15 mouse cellular contexts compared by ENCODE assay signal in the genomic region with DNA sequence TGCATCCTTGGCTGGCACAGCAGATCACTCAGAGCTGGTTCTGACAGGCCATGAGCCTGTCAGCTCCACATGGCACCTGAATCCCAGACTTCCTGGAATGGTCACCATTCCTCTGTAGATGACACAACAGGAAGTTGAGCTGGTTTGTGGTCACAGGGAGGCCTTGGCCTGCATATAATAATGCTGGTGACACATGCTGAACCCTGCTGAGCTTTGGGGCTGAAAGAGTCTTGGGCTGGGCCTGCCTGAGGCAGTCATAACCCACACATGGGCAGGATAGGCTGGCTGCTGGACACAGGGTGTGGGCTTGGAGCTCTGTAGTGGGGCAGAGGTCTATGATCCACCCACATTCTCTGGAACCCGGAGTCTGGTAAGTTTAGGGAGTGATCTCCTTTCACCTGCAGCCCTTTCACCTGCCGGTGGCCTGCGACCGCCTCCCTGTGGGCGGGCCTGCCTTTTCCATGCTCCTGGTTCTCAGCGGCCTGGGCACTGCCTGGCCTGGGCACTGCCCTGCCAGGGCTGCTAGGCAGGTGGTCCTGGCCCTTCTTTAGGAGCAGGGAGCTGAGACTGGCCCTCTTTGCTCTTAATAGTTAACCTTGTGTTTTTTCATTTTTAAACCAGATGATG. TPM values are rescaled to one million over a fixed set of nuclear protein-coding genes. Genes with fewer than 3 reads are reported as not detected.
DNase-seq lines count a peak whose midpoint lies in the region; ATAC-seq and TF ChIP-seq lines count a peak whose summit lies in the region.
"Had no signal": no experiment of that assay in that cellular context is flagged by ENCODE, and none has a peak within 500 bp of the region (broad histone marks: within the 10 kb centered on the region; RNA-seq: fewer than 3 reads in every experiment).

No protein-coding gene starts in this region.

- peaks cover 19% of the 10 kb centered on the region for H3K36me3 ChIP-seq in intestine, embryonic 16.5 days (ENCODE audit: control insufficient read depth, insufficient read depth, low read length)
- peaks cover 52% of the 10 kb centered on the region for H3K36me3 ChIP-seq in stomach, embryonic 15.5 days

- H3K27me3 ChIP-seq in intestine, embryonic 16.5 days (replicated peaks; ENCODE audit: control insufficient read depth, insufficient read depth, low read length) = no peaks in the 10 kb centered on the region
- H3K27me3 ChIP-seq in stomach, embryonic 15.5 days (replicated peaks) = no peaks in the 10 kb centered on the region
- H3K27me3 ChIP-seq in cerebellum, adult 2 months (ENCODE audit: control insufficient read depth, insufficient read depth, low read length) = no peaks in the 10 kb centered on the region
- H3K27me3 ChIP-seq: embryonic facial prominence, embryonic 13.5 days; heart, embryonic 15.5 days had no signal

- no peak for TF ChIP-seq CTCF in cerebellum, adult 2 months (IDR thresholded peaks at IDR 0.05; ENCODE audit: borderline replicate concordance, insufficient read depth, low read depth, low read length)

- WGBS in intestine, embryonic 16.5 days = 90% methylated on average over 6 of the region's 6 CpGs
- 79% methylated on average over 6 of the region's 6 CpGs for WGBS in stomach, embryonic 15.5 days
- WGBS in cerebellum, adult 2 months = 90% methylated on average over 6 of the region's 6 CpGs

- peak; percentile 38; the same call in 1 of the 2 replicates for ATAC-seq in intestine, embryonic 16.5 days
- ATAC-seq in stomach, embryonic 15.5 days (ENCODE audit: insufficient read depth, low FRiP score, low read depth) = peak; percentile 28; the same call in 1 of the 2 replicates
- ATAC-seq: hindbrain, postnatal 0 days had no signal

- intact Hi-C loops in heart, postnatal 25 days (cut with DNase I) = no loop called here

- no peak overlapping the region for H3K9ac ChIP-seq in intestine, embryonic 16.5 days (ENCODE audit: low read depth, low read length)
- no peak overlapping the region for H3K9ac ChIP-seq in stomach, embryonic 15.5 days
- H3K9ac ChIP-seq: embryonic facial prominence, embryonic 13.5 days; heart, embryonic 15.5 days had no signal

- no peak for TF ChIP-seq POLR2A in cerebellum, adult 2 months (IDR thresholded peaks at IDR 0.05; ENCODE audit: borderline replicate concordance, insufficient read depth, low read length)

- H3K4me2 ChIP-seq in intestine, embryonic 16.5 days (ENCODE audit: low read depth, low read length) = no peak overlapping the region
- H3K4me2 ChIP-seq in stomach, embryonic 15.5 days = no peak overlapping the region
- H3K4me2 ChIP-seq: embryonic facial prominence, embryonic 13.5 days; heart, embryonic 15.5 days had no signal

- H3K4me3 ChIP-seq in intestine, embryonic 16.5 days (ENCODE audit: low read length) = no peak overlapping the region
- no peak overlapping the region for H3K4me3 ChIP-seq in stomach, embryonic 15.5 days (replicated peaks)
- no peak overlapping the region for H3K4me3 ChIP-seq in cerebellum, adult 2 months (replicated peaks; ENCODE audit: insufficient read depth, low read depth, low read length)
- H3K4me3 ChIP-seq: embryonic facial prominence, embryonic 13.5 days; heart, embryonic 15.5 days; layer of hippocampus, adult 2 months; limb, embryonic 10.5 days had no signal

- no peaks in the 10 kb centered on the region for H3K9me3 ChIP-seq in intestine, embryonic 16.5 days (ENCODE audit: control insufficient read depth, low read length)
- H3K9me3 ChIP-seq in stomach, embryonic 15.5 days = no peaks in the 10 kb centered on the region
- H3K9me3 ChIP-seq: embryonic facial prominence, embryonic 13.5 days; heart, embryonic 15.5 days; limb, embryonic 10.5 days had no signal

- H3K4me1 ChIP-seq in intestine, embryonic 16.5 days (ENCODE audit: control insufficient read depth, insufficient read depth, low read length) = no peaks in the 10 kb centered on the region
- no peaks in the 10 kb centered on the region for H3K4me1 ChIP-seq in stomach, embryonic 15.5 days
- no peaks in the 10 kb centered on the region for H3K4me1 ChIP-seq in cerebellum, adult 2 months (ENCODE audit: control insufficient read depth, insufficient read depth, low read length)
- H3K4me1 ChIP-seq: embryonic facial prominence, embryonic 13.5 days; heart, embryonic 15.5 days; limb, embryonic 10.5 days had no signal

- DNase-seq in heart, adult 11 months = peak; percentile 90
- DNase-seq in heart, postnatal 25 days (ENCODE audit: low spot score) = no peak
- DNase-seq in adrenal gland, adult 2 months = peak; percentile 89
- DNase-seq in spleen, adult 18-20 months = no peak
- DNase-seq in kidney, adult 11 months = no peak
- DNase-seq in cerebellum, adult 2 months = no peak
- DNase-seq: B cell, adult 2 months; cerebellum, postnatal 10 days had no signal

- H3K27ac ChIP-seq in intestine, embryonic 16.5 days (ENCODE audit: low read length) = no peak overlapping the region
- H3K27ac ChIP-seq in stomach, embryonic 15.5 days = no peak overlapping the region
- H3K27ac ChIP-seq in cerebellum, adult 2 months (ENCODE audit: insufficient read depth, low read length) = no peak overlapping the region
- H3K27ac ChIP-seq: embryonic facial prominence, embryonic 13.5 days; heart, embryonic 15.5 days; hindbrain, postnatal 0 days; layer of hippocampus, adult 2 months; limb, embryonic 10.5 days had no signal

RNA-seq across cellular contexts. Expression of gene Slc35e2, which starts 18.8 kb away (rescaled TPM):
- 1 to 10 TPM; 7.8 to 7.9 TPM for total RNA-seq in heart, postnatal 25 days (2021)
- 10 to 100 TPM; 33.6 to 35.9 TPM for total RNA-seq in adrenal gland, adult 2 months (2021)
- polyA plus RNA-seq in adrenal gland, adult 2 months (2012; rRNA removed) = 17.5 and 29.6 TPM in 2 replicates
- 6.2 and 7.1 TPM in 2 replicates for polyA plus RNA-seq in intestine, embryonic 16.5 days (2015; fragmentation: Nextera tagmentation; extraction: Ambion mirVana)
- 6.9 and 7.9 TPM in 2 replicates for polyA plus RNA-seq in stomach, embryonic 15.5 days (2015; fragmentation: Nextera tagmentation; extraction: Ambion mirVana)
- 20.3 and 20.5 TPM in 2 replicates for polyA plus RNA-seq in cerebellum, adult 2 months (2012; rRNA removed)

RNA-seq across cellular contexts. Expression of gene Nadk, which starts 20.2 kb away (rescaled TPM):
- 10 to 100 TPM; 36.6 to 37.3 TPM for total RNA-seq in heart, postnatal 25 days (2021)
- total RNA-seq in adrenal gland, adult 2 months (2021) = 100 to 1,000 TPM; 184 to 322 TPM
- polyA plus RNA-seq in adrenal gland, adult 2 months (2012; rRNA removed) = 297 and 390 TPM in 2 replicates
- 97.3 and 98.2 TPM in 2 replicates for polyA plus RNA-seq in intestine, embryonic 16.5 days (2015; fragmentation: Nextera tagmentation; extraction: Ambion mirVana)
- 79.7 and 83.2 TPM in 2 replicates for polyA plus RNA-seq in stomach, embryonic 15.5 days (2015; fragmentation: Nextera tagmentation; extraction: Ambion mirVana)
- 59.0 and 60.2 TPM in 2 replicates for polyA plus RNA-seq in cerebellum, adult 2 months (2012; rRNA removed)

RNA-seq across cellular contexts. Expression of gene Cdk11b, which starts 42.3 kb away (rescaled TPM):
- 10 to 100 TPM; 29.2 to 30.3 TPM for total RNA-seq in heart, postnatal 25 days (2021)
- total RNA-seq in adrenal gland, adult 2 months (2021) = 10 to 100 TPM; 41.6 to 46.7 TPM
- polyA plus RNA-seq in adrenal gland, adult 2 months (2012; rRNA removed) = 11.9 and 18.9 TPM in 2 replicates
- polyA plus RNA-seq in intestine, embryonic 16.5 days (2015; fragmentation: Nextera tagmentation; extraction: Ambion mirVana) = 48.4 and 49.8 TPM in 2 replicates
- 56.7 and 59.8 TPM in 2 replicates for polyA plus RNA-seq in stomach, embryonic 15.5 days (2015; fragmentation: Nextera tagmentation; extraction: Ambion mirVana)
- polyA plus RNA-seq in cerebellum, adult 2 months (2012; rRNA removed) = 57.8 and 63.7 TPM in 2 replicates

Comparison
In these comparisons a context has a peak if more than half of its experiments do, and no peak if none do; other contexts are left out.
1. DNase-seq: peak in heart, adult 11 months (single experiment) and adrenal gland, adult 2 months (single experiment); none in heart, postnatal 25 days (single experiment), spleen, adult 18-20 months (0 of 2), kidney, adult 11 months (single experiment) and cerebellum, adult 2 months (0 of 2).